Mouse (Mus musculus) skeletal muscle tissue, adult 2 months (tissue): ENCODE measurements at regions not wholly inside any gene's neighbourhood (a gene's known extent, or its start where the extent isn't known, plus 50 kb on each side); places are given as distances from the start of the nearest gene placed in this dataset.

Source experiments
- DNase-seq: peaks from one replicate; pipeline ENCODE4 v3.0.0-alpha.2; 2012; ENCODE audit warnings: low read depth, low spot score

DNA sequence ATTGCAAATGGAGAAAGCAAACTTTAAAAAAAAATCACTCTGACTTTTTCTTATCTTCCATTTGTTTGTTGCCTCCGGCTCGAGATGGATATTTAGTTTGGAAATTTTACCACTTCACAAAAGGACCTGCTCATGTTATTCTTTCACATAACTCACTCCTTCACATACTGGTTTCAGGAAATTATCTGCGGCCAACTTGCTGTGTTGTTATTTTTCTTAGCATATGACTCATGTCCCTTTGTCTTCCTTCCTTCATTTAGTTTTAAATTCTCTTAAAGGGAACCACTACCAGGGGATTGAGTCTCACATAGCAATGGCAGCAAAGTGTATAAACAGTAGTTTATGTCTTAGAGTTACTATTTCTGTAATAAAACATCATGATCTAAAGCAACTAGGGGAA, 217.8 kb downstream of the Ahr start:
- DNase-seq, result no peak

DNA sequence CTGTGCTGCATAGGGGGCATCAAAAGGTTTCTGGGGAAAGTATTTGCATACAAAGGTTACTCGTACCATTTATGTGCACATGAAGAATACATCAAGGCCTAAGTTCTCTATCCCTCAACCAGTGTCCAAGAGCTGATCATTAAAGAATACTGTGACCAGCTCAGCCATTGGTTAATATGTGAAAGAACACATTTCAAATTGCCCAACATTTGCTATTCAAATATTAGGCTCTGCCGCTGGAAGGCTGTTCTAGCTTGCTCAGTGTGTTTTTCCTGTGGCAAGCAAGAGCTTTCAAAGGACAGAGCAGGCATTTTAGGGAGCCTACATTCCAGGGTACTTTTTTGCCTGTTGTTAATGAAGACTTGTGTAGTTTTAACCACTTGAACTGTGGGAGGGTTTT, 220.8 kb downstream of the Ahr start:
- DNase-seq, result no peak

- DNase-seq, result no peak
Observed at GRCm38 (mm10) chr12:35313191-35313925, 221.5 kb downstream of the Ahr start.

DNA sequence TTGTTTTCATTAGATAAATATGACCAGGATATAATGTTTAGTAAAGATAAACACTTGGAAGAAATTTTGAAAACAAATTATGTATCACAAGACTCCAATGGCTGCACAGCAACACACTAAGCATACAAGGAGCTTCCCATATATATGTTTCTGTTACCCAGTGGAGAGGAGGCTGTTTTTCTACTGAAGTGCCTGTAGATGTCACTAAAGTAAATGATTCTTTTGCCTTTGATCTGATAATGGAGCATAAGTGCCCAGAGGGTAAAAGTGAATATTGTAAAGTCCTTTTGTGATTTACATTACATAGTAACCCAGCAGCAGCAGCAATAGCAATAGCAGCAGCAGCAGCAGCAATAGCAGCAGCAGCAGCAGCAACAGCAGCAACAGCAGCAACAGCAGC, 226.3 kb downstream of the Ahr start:
- no peak for DNase-seq

DNA sequence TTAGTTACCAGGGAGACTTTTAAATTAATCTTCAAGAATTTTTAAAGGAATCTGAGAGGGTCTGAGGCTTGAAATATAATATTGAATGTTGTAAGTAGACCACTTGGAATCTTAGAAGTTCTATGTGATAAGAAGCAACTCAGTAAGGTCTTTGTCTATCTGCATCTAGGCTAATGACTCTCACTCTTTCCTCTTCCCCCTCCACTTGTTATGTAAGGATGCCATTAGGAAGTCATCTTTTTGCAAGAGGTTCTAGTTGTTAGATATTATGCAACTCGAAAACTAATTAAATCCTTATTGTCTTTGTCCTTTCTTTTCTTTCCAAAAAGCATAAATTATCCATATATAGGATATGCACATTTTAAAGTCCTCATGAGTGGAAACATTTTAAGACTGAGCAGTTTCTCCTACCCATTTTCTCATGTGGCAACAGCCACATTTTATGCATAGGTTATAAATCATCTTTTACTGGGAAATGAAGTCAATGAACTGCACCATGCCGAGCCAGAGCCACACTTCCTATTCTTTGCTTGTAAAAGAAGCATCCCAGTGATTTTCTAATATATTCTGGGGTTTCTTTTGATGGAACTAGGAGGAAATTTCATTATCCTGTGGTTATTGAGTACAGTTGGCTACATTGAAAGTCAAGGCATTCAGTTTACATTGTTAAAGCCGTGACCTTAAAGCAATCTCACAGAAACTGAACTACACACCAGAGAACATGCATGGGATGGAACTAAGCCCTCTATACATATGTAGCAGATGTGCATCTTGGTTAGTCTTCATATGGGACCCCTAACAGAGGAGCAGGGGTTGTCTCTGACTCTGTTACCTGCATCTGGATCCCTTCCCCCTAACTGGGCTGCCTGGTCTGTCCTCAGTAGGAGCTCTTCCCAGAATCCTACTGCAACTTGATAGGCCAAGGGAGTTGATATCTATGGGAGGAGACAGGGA, 230.8 kb downstream of the Ahr start:
- no peak for DNase-seq

DNA sequence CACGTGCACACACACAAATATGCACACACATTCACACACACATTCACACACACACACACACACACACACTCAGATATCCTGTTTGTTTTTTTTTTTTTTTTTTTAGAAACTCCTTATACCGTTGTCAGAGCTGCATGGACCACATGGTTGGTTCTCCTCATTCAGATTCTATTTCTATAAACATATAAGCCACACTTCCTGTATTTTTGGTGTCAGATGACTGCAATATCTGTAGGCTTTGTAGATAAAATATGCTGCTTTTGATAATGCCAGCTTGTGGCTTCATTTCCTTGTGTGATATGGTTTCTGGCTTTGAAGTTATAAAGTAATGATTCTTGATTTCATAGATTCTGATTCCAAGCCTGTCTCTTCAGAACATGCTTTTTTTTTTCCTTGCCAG, 231.7 kb downstream of the Ahr start:
- DNase-seq, result no peak

DNA sequence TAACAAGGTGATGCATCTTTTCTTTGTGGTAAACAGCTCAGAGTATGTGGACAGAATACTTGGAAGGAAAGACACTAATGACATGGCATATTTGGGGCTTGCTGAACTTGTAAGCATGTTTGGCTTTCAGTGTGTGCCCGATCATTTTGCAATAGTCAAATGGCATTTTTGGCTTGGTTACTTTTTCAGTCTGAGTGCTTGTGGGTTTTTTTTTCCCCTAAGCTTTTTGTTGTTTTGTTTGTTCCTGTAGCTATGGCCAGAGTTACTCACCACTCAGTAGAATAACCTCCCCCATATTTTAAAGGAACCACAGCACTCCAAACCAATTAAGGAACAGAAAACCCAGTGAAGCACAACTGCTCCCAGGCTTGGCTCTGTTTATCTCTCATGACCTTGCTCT, 240.2 kb downstream of the Ahr start:
- peak; percentile 32 for DNase-seq

DNA sequence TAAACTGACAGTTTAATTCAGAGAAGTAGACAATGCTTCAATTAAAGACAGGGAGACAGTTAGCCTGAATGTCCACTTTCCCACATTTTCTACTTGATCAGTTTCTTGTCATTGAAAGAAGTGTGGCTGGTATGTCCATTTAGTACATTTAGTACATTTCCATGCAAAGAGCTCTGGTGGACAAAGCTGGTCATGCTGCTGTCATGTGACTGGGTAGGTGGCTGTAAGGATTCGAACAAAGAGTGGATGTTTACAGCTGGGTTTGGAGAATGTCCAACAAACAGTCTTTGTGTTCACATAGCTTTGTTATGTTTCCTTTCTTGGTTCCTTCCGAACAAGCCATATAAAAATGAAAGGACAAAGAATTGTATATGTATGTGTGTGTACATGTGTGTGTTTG, 241.3 kb downstream of the Ahr start:
- DNase-seq, result no peak

DNA sequence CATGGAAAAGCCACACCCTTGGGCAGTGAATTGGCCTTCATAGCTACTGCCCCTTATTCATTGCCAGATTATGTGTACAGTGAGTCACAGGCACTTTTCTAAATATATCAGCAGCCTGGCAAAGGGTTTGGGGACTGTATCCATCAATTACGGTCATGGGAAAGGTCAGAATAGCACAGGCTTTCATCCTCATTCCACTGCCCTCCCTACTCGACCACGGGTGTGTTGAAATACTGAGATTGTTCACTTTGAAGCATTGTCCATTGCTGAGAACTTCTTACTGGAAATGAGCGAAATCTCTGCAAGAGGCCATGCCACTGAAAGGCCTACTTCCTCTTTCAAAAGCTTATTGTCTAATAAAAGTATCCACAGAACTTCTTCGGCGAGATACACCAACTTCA, 242.9 kb downstream of the Ahr start:
- peak; percentile 31 for DNase-seq

GRCm38 (mm10) chr12:35287974-35288373, 241.0 kb downstream of the Snx13 start:
- DNase-seq, result peak; percentile 20

DNA sequence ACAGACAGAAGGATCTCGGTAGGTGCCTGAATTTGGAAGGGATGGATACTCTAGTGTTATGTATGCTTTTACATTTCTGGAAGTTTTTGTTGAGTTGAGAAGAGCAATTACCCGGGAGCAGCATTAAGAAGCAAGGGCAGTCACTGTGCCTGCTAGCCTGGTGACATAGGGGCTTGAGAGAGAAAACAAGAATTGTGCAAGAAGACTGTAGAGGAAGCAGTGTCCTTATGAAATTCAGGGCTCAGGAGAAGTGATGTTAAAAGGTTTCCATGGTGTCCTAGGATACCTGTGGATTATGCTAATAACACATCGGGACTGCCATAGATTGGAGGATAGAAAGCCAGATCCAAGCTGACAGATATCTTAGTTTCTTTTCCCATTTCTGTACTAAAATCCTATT, 240.6 kb downstream of the Snx13 start:
- no peak for DNase-seq

- no peak for DNase-seq
Observed at GRCm38 (mm10) chr12:35286974-35287553, 240.1 kb downstream of the Snx13 start.

DNA sequence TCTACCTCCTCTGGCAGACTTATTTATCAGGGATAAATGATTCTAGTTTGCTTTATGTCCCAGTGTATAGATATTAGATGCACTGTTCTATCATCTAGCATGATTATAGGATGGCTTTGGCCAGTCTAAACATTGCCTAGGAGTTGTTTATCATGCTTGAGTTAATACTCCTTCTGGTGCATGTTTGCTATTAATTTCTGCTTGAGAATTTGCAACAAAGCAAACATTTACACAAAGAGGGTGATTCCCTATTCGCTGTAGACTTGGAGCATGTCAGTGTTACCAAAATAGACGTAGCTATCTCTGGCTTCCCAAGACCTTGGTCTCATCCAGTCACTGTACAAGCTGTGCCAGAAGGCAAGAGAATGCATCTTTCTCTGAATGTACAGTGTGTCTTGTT, 237.4 kb downstream of the Snx13 start:
- no peak for DNase-seq

- peak; percentile 31 for DNase-seq
Observed at GRCm38 (mm10) chr12:35283925-35284324, 236.9 kb downstream of the Snx13 start.

DNA sequence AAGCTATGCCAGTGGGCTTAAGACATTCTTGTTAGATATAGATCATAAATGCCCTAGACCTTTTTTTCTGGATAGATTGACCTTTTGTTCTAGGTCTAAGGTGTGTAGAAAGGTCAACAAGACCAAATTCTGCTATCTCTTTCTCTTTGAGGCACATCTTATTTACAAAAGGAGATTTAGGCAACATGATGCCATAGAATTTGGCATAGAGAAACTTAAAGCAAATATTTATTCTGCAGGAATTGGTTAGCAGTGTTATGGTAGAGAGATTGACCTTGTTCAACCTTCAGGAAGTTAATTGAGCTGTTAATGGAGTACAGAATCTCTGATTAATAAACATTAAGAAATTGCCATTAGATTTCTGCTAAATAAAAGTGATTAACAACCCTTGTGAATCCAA, 236.4 kb downstream of the Snx13 start:
- no peak for DNase-seq

DNA sequence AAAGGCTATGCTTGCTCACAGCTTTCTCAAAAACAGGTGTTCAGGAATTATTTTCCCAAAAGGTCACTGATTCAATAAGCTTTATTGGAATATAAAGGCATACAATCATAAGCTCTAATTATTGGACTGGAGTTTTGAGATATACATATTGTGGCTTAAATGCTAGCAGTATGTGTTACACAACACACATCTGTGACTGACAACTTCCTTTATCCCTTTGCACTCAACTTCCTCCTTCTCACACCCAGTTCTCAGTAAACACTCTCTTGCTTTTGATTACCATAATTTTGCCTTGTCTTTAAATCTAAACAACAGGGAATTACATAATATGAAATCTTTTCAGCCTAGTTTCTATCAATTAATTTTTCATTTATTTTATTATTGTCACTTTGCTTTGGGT, 222.5 kb downstream of the Snx13 start:
- no peak for DNase-seq

DNA sequence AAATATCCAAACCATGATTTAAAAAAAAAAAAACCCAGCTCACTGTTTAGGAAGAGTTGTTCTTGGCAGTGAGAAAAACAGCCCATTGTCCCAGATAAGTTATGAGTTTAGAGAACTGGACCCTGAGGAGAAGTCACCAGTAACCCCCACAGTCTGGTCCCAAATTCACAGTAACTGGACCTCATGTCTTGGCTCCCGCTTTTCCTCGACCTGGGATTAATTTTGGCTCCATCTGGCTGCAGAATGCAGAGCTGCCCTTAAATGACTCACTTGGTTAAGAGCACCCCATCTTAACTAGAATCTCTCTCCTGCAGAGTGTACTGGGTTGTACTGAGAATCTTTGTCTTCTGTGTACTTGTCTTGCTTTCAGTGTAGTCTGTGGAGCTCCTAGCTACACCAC, 221.0 kb downstream of the Snx13 start:
- DNase-seq, result no peak

- no peak for DNase-seq
Observed at GRCm38 (mm10) chr12:35267023-35267654, 220.2 kb downstream of the Snx13 start.

- DNase-seq, result no peak
Observed at GRCm38 (mm10) chr12:35259781-35260180, 212.8 kb downstream of the Snx13 start.

DNA sequence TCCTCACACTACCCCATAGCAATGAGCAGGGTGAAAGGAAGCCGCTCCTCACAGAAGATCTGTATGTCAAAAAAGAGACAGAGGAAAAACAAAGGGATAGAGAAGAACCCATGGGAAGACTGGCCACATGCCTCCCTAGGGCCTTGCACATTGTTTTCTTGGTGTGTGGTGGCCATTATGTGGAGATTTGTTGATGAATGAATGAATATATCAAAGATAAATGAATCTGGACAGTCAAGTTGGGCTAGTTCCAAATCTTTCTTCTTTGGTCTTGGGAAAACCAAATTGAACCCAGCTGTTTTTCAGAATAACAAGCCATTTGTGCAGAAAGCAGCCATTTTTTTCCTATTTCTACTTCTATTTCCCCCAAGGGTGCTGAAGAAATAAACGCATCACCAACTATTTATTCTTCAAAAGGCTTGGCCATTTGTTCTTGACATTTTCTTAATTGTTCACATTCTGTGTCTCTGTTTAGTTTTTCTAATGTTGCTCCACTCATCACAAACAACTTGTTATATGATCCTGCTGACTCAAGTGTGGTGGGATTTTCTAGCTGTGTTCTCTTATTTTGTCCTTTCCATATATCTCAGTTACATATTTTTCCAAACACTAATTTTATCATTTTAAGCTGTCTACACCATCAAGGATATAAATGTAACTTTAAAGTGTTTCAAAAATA, 208.9 kb downstream of the Snx13 start:
- no peak for DNase-seq

DNA sequence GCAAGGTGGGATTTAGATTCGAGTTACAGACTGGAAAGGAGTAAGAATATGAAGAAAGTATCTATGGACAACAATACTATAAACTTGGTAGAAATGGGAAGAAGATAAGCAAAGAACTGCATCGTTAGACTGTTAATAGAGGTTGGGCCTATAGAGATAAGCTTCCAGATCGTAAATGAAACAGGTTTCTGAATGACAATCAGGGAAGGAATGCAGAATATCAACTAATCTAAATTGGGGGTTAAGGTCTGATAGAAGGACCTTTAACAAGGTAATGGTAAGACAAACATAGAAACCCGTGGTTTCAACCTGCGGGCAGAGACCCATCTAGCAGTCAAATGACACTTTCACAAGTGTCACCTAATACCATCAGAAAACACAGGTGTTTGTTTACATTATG, 201.5 kb downstream of the Snx13 start:
- DNase-seq, result no peak
